Mouse (Mus musculus): ENCODE results near the gene Naa50. TPM values are rescaled to one million over a fixed set of nuclear protein-coding genes. Genes with fewer than 3 reads are reported as not detected.
A peak's percentile ranks its signal among the peaks of the same experiment; 100 is the strongest.

The Naa50 gene
- total RNA-seq, 1 experiment from 2014 or later, result 84.7 TPM

GRCm38 (mm10) chr16:44140186-44140787, 657 bp downstream of the Naa50 start:
- peak; percentile 91 for DNase-seq

DNA sequence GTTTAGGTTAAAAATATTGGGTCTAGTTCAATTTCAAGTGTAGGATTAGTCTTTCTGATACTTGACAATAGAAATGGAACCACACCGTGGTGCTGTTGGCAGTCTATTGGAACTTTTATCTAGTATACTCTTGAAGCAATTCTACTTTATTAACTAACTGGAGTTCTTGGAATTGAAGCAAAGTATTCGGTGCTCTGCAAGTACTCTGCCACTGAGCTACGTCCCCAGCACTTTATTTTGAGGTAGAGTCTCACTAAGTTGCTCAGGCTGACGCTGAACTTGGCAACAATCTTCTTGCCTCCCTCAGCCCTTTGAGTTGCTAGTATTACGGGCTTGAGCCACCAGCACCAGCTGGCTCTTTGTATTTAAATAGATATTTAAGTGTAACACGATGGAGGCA, 1.9 kb downstream of the Naa50 start:
- no peak for DNase-seq

GRCm38 (mm10) chr16:44149002-44149767, 9.6 kb downstream of the Naa50 start:
- no peak for DNase-seq

DNA sequence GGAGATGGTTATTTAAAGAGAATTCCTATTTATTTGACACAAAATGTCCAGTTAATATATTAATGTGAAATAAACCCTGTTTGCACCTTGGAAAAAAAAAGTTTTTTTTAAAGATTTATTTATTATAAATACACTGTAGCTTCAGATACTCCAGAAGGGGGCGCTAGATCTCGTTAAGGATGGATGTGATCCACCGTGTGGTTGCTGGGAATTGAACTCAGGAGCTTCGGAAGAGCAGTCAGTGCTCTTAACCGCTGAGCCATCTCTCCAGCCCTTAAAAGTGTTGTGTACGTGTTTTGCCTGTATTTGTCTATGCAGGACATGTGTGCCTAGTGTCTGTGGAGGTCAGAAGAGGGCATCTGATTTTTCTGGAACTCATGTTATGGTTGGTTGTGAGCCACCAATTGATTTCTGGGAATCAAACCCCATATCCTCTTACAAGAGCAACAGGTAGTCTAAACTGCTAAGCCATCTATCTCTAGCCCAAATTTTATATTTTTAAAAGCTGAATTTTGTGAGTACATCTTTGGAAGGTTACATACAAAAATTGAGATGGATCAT, 14.9 kb downstream of the Naa50 start:
- DNase-seq, result no peak

DNA sequence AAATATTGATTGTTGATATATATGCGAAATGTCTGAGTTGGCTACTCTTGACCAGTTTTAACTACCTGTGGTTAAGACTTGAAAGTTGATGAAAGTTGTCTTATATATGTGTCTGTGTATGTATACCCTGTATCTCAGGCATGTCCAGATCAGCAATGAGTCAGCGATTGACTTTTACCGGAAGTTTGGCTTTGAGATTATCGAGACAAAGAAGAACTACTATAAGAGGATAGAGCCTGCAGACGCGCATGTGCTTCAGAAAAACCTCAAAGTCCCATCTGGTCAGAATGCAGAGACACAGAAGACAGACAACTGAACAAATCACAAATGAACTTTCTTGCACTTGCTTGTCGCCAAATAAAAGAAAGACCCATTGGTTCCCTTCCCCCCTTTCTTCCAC, 19.7 kb downstream of the Naa50 start:
- no peak for DNase-seq

DNA sequence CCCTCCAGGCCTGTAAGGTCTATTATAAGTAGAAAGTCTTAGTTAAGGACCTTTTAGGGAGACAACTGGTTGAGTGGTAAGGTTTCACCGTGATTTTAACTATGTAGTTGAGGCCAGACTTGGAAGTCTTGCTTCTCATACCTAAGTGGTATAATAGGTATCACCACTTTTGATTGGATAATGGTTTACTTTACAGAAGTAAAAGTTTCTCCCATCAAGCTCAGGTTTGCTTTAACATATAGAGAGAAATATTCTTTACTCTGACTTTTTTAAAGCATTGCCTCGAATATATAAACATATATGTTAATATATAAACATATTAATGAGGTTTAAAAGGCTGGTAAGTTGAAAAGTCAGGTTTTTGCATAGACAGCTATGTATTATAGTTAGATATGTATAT, 24.2 kb downstream of the Naa50 start:
- no peak for DNase-seq

GRCm38 (mm10) chr16:44165182-44165581, 25.6 kb downstream of the Naa50 start:
- DNase-seq, result no peak

- DNase-seq, result no peak
Observed at GRCm38 (mm10) chr16:44168990-44169389, 29.4 kb downstream of the Naa50 start.

DNA sequence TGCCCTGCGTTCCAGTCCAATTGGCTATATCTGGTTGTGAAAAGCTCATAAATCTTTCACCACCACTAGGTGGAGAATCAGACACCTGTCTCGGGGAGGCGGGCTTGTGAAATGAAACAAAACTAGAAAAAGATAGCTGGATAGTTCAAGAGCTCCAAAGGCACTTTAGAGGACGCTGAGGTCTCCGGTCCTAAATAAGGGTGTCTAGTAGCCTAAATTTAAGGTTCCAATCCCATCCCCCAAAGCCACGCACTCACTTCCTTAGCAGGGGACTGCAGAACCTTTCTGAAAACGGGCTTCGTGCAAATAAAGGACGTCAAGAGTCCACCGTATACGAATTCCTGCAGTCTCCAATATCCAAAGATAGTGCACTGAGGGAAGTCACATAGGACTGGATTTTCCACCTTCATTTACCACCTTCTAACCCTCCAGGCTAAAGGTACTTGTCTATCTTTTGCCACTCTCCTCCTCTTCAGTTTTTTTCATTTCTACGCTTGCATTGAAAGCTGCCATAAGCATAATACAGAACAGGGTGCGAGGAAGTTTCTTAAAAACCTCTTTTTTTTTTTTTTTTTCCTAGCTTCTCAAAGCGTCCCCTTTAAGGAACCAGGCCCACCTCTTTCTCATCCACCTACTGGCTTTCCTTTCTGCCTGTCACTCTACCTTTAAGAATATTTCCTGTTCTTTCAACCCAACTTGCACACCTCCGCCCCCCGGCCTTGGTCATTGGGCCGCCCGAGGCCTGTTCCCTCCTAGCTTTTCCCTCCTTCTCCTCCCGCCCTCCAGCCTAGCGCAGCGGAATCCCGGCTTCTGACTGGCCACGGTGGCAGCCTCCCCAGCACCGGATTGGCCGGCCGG, 32.9 kb downstream of the Naa50 start:
- DNase-seq, result peak; percentile 100

DNA sequence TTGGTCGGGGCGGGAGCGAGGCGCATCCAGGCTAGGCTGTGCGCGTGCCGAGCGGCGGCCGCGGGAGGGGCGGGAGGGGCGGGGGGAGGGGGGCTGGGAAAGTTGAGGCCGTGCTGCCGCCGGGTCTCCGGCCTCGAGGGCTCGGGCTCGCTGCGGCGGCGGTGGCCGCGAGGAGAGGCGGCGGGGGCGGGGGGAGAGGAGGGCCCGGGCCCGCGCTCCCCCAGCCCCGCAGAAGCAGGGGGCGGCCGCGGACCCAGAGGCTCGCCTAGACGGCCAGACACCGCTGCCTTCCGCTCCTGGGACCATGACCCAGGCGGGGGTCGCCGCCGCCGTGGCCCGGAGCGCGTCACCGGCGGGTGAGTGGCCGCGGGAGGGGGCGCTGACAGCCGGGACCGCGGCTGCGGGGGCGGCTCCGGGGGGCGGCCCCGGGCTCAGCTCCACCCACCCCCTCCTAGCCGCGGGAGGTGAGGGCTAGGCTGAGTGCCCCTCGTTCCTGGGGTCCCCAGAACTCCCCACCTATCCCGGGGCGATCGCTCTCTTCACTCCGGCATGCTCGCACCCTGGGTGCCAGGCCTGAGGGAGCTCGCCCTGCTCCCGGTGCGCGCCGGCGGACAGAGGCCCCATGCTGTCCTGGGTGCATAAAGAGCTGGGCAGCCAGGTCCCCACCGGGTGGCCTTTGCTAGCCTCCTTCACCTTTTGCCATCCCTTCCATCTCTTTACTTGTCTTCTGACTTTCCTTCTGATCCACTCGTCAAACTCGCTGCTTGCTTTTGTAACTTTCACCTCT, 33.7 kb downstream of the Naa50 start, which contains the start of gene Usf3:
Gene Usf3, plus strand, starts transcription at position 92 of the 787 bp plus-strand sequence.
- DNase-seq, result peak; percentile 79

GRCm38 (mm10) chr16:44173966-44174530, 34.4 kb downstream of the Naa50 start:
- DNase-seq, result no peak

DNA sequence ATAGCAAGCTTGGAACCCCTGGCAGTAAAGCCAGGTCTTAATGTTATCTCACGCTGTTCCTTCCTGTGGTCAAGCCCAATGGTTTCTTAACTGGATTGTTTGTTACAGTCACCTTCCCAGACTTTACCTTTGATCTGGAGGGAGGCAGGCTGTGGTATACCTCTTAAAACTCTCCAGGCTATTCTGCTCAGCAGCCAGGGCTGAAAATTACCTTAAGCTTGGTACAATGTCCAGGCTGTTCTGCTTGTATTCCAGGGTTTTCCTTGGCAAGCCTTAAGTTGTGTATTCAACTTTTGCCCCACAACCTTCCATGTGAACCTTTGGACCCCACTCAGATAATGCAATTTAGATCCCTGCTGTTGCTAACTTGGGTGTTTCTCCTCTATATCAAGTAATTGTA, 35.4 kb downstream of the Naa50 start:
- no peak for DNase-seq

GRCm38 (mm10) chr16:44176511-44176910, 36.9 kb downstream of the Naa50 start:
- no peak for DNase-seq

GRCm38 (mm10) chr16:44178555-44178954, 38.9 kb downstream of the Naa50 start:
- no peak for DNase-seq

GRCm38 (mm10) chr16:44182597-44182996, 43.0 kb downstream of the Naa50 start:
- no peak for DNase-seq

DNA sequence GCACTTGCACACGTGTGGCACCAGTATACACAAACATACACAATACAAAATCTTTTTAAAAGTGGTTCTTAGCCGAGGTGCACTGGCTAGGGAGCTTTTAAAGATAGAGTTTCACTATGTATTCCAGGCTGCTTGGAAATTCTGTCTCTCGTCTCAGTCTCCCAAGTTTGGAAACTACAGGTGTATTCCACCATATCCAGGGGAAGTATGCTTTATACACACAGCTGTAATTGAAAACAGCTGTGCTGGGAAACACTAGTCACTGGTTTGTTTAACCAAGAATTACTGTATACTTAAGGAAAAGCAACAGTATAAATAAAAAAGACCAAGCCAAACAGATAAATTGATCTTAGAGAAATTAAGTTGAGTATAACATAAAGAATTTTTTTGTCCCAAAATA, 45.1 kb downstream of the Naa50 start:
- DNase-seq, result no peak

GRCm38 (mm10) chr16:44187172-44187571, 47.5 kb downstream of the Naa50 start:
- DNase-seq, result no peak

DNA sequence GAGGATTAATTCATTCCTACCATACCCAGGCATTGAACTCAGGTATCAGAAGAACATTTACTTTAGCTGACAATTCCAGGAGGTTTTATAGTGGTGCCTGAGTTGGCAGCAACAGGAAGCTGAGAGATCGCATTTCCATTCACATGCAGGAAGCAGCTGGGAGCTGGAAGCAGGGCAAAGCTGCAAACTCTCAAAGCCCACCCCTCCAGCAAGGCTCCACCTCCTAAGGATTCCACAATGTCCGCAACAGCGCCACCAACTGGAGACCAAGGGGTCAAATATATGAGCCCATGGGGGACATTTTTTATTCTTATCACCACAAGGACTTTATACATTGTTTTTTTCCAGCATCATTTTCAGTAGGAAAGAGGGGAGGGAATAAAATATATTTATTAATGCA, 49.1 kb downstream of the Naa50 start:
- DNase-seq, result no peak

- DNase-seq, result no peak
Observed at GRCm38 (mm10) chr16:44190032-44190431, 50.4 kb downstream of the Naa50 start.

DNA sequence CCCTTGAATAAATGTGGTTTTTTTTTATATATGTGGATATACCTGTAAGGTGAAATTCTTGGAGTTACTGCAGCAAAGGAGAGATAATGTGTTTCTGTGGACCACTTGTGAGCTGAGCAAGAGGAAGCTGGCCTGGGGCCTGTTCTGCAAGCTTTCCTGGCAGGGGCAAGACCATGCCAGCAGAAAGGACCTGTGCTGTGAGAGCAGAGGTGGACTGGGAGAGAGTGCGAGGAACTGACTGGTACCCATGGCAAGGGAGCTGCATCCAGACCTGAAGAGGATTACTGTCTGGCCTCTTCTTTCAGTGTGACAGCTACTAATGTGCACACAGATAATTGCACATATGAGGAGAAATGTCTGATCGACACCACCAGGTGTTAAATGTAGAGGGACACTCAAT, 51.3 kb downstream of the Naa50 start:
- no peak for DNase-seq

GRCm38 (mm10) chr16:44199066-44199703, 59.6 kb downstream of the Naa50 start:
- DNase-seq, result no peak

All from adrenal gland, postnatal 14 days (tissue).